Mouse (Mus musculus) cortical plate, adult 2 months (tissue): ENCODE results near the gene Cdsn.

ENCODE experiments used
- CTCF ChIP-seq: fragments of 200-500 bp; IDR thresholded peaks from 2 replicates; pipeline ENCODE4 v1.5.1; 2011; ENCODE audit warnings: mild to moderate bottlenecking, control low read depth, low read length; ENCODE audit not compliant: insufficient read depth; ENCODE audit errors: extremely low read depth
- POLR2A ChIP-seq: fragments of 200-500 bp; IDR thresholded peaks from 2 replicates; pipeline ENCODE4 v1.6.1; 2011; ENCODE audit warnings: mild to moderate bottlenecking, low read length, control low read depth; ENCODE audit not compliant: insufficient read depth; ENCODE audit errors: extremely low read depth

DNA sequence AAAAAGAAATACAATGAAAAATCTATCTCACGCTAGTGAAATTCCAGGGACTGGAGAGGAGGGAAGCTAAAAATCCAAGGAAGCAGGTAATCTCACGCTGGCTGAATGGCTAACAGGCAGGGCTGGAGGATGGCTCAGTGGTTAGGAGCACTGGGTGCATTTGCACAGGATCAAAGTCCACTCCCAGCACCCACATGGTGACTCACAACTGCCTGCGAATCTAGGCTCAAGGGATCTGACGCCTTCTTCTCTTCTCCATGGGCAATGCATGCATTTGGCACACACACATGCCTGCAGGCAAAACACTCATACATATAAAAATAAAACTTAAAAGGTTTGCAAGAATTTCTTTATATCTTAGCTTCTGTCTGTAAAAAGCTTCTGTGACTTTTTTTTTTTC, 14.5 kb upstream of the Cdsn start:
- no peak for TF ChIP-seq CTCF
- no peak for TF ChIP-seq POLR2A
